Mouse (Mus musculus) gastrocnemius, adult 8-10 months (tissue): ENCODE data around the gene Hic2. TPM values are rescaled to one million over a fixed set of nuclear protein-coding genes. Genes with fewer than 3 reads are reported as not detected.

ENCODE experiments used
- DNase-seq, 2 experiments: peaks; one replicate each; pipeline ENCODE4 v3.0.0; 2022; ENCODE audit warnings: low spot score in 2 of 2
- total RNA-seq, 4 experiments: library from RNA; stranded (reverse); gene quantifications; 2 replicates each; pipeline ENCODE4 v1.2.4; 2022

Gene Hic2
- total RNA-seq, 4 experiments from 2014 or later = 1.1 to 1.5 (median 1.4) TPM

- DNase-seq = peak in 1 of 2 experiments; percentile 11
Measured at GRCm38 (mm10) chr16:17233702-17234498, 528 bp downstream of the Hic2 start.

- DNase-seq = no peak
Measured at GRCm38 (mm10) chr16:17234499-17234895, 1.1 kb downstream of the Hic2 start.

- no peak for DNase-seq
Measured at GRCm38 (mm10) chr16:17234916-17235665, 1.7 kb downstream of the Hic2 start.

GRCm38 (mm10) chr16:17237634-17238033, 4.3 kb downstream of the Hic2 start:
- no peak for DNase-seq

GRCm38 (mm10) chr16:17239409-17239808, 6.0 kb downstream of the Hic2 start:
- DNase-seq = no peak

- no peak for DNase-seq
Measured at GRCm38 (mm10) chr16:17243731-17244130, 10.4 kb downstream of the Hic2 start.

- DNase-seq = no peak
Measured at GRCm38 (mm10) chr16:17244996-17245395, 11.6 kb downstream of the Hic2 start.

- DNase-seq = no peak
Measured at GRCm38 (mm10) chr16:17247727-17248126, 14.4 kb downstream of the Hic2 start.

GRCm38 (mm10) chr16:17249135-17249534, 15.8 kb downstream of the Hic2 start:
- DNase-seq = no peak

- no peak for DNase-seq
Measured at GRCm38 (mm10) chr16:17251539-17251938, 18.2 kb downstream of the Hic2 start.

- no peak for DNase-seq
Measured at GRCm38 (mm10) chr16:17252086-17252726, 18.8 kb downstream of the Hic2 start.

- DNase-seq = no peak
Measured at GRCm38 (mm10) chr16:17252841-17253240, 19.5 kb downstream of the Hic2 start.

- DNase-seq = no peak
Measured at GRCm38 (mm10) chr16:17254005-17254597, 20.7 kb downstream of the Hic2 start.

GRCm38 (mm10) chr16:17255270-17255669, 21.9 kb downstream of the Hic2 start:
- DNase-seq = no peak

- DNase-seq = peak; percentile 74 to 88
Measured at GRCm38 (mm10) chr16:17257359-17257821, 24.0 kb downstream of the Hic2 start.

GRCm38 (mm10) chr16:17258917-17259316, 25.5 kb downstream of the Hic2 start:
- no peak for DNase-seq

GRCm38 (mm10) chr16:17261341-17261740, 28.0 kb downstream of the Hic2 start:
- DNase-seq = no peak

- DNase-seq = no peak
Measured at GRCm38 (mm10) chr16:17266113-17266512, 32.7 kb downstream of the Hic2 start.

GRCm38 (mm10) chr16:17267937-17268336, 34.6 kb downstream of the Hic2 start:
- no peak for DNase-seq

- DNase-seq = no peak
Measured at GRCm38 (mm10) chr16:17269872-17270271, 36.5 kb downstream of the Hic2 start.

GRCm38 (mm10) chr16:17271124-17271523, 37.8 kb downstream of the Hic2 start:
- DNase-seq = no peak

GRCm38 (mm10) chr16:17271856-17272255, 38.5 kb downstream of the Hic2 start:
- no peak for DNase-seq
